Mouse (Mus musculus): ENCODE measurements at regions not wholly inside any gene's neighbourhood (a gene's known extent, or its start where the extent isn't known, plus 50 kb on each side); places are given as distances from the start of the nearest gene placed in this dataset.
"Not testable (repeated sequence)": the region's sequence is repeated elsewhere in the genome, so short reads cannot be mapped to it uniquely, and the experiment has no call there.

GRCm38 (mm10) chr1:12025791-12026190 is 611.9 kb downstream of the A830018L16Rik start:
- DNase-seq, result no peak

- DNase-seq, result no peak
Measured at GRCm38 (mm10) chr1:12027442-12027841, 613.5 kb downstream of the A830018L16Rik start.

DNA sequence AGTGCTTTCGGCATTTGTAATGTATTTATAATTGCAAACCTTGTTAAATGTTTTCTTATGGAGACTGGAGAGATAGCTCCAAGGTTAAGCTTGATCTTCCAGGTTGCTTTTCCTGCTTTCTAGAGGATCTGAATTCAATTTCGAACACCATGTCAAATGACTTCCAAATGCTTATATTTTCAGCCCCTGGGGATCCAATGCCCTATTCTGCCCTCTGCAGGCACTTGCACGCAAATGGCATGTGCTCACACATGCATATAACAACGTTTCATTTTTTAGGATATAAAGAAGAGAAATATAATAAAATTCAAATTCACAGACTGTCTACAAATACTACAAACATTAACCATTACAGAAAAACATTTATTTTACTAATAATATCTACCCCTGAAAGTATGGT is 614.2 kb downstream of the A830018L16Rik start:
- DNase-seq, result no peak

DNA sequence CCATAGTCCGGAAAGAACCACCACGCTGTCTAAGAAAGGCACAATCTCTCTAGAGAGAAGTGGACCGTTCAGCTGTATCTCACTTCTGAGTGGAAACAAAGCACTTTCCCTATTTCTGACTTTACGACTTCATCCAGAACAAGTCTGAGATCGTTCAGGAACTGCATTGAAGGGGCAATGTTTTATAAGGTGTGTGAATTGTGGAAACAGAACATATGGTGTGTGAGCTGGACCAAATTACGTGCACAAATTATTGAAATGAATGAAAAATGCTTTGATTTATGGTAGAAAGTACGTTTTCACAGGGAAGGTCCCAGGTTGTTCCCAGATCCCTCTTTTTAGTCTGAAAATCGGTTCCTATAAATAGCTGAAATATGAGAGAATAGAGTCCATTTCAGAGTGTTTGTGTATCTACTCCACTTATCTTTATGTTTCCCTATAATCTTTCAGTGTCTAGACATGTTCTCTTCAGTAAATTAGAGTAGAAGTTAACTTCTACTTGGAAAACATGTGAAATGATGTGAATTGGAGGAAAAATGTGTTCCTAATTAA is 638.1 kb downstream of the A830018L16Rik start:
- no peak for DNase-seq

DNA sequence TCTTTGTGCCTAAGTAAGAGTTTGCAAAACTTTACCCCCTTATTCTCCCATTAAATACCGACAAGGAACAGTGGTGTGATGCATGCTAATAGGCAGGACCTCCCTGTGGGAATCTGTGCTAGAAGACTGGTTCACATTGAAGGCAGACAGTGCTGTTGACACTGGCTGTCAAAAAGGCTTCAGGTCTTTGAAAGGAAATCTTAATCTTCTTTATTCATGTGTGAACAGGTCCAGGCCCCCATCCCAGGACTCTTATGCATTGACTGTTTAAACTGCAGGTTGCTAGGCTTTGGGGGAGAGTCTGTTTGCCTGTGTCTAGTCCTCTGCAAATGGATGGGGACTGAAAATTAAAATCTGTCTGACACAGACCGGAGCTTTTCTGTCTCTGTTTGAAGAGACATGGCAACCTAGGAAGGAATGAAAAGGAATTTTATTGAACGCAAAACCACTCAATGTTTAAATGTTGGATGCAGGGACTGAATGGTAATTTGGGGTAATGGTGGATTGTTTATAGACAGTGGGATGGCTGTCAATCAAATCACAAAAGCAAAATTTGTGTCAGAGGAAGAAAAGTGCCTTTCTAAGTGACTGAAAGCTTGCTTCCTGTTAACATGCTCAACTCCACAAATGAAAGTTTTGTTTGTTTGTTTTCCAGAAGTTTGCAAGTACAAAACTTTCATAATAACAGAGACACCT is 642.1 kb downstream of the A830018L16Rik start:
- no peak for DNase-seq

DNA sequence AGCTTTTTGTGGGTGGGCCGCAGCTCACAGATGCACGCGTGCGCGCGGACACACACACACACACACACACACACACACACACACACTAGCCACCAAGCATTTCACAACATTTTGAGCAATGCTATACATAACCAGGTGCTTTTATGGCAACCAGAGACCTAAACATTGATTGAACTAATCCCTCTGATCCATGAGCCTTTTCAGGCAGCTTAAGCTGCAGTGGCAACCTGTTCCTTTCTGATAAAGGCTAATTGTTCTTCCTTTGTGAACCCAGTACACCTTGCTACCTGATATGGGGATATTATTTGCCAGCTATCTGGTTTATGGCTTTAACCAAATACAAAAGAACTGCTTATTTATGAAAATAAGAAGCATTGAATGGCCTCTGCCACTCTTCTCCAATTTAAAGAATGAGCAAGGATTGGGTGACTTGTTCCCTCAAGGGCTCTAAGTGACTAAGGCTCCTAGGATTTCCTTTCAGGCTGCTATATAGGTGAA is 651.2 kb downstream of the A830018L16Rik start:
- DNase-seq, result no peak

- DNase-seq, result no peak
Measured at GRCm38 (mm10) chr1:12092564-12093504, 678.9 kb downstream of the A830018L16Rik start.

DNA sequence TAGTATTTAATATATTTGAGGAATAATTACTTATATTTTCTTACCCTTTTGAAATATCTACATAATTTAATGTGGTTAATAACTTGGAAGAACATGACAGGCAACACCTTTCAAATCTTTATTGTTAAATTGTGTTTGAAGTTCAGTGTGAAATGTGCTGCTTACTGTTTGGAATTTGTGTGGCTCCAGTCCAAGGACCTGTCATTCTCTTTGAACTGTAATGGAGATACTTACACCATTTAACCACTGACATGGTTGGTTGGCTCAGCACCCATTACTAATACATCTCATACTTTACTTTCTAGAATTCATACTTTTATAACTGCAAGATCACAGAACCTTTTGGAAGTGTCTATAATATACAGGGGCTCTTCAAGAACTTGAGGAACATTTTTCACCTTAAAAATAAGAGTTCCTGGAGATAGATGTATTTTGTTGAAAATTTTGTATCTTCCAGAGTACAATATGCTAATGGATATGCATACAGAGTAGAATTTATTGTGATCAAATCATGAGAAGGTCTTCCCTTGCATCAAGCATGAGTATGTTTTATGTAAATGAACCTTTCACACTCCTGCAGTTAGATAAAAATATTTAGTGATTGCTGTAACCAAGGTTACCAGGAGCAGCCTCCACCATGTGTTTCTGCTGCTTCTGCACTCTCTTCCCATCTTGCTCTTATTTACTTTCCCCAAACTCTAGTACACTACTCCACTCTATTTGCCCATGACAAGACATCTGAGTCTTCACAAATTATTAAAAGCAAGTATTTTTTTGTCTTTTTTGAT is 701.3 kb downstream of the A830018L16Rik start:
- no peak for DNase-seq

GRCm38 (mm10) chr1:12117083-12117482 is 703.2 kb downstream of the A830018L16Rik start:
- no peak for DNase-seq

GRCm38 (mm10) chr1:12120926-12121325 is 707.0 kb downstream of the A830018L16Rik start:
- DNase-seq, result no peak

DNA sequence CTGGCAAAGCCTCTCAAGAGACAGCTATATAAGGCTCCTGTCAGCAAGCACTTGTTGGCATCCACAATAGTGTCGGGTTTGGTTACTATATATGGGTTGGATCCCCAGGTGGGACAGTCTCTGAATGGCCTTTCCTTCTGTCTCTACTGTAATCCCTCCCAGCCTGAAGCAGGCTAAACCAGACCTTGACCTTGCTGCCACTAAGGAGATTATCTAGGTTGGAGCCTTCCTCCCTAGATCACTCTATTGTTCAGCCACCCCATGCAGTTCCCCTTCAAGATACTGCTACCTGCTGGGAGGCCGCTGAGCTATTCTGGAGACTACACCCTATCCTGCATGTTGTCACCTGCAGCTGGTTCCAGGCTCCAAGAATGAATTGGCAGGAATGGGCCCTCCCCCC is 712.7 kb downstream of the A830018L16Rik start:
- DNase-seq, result not testable (repeated sequence)

- DNase-seq, result no peak
Measured at GRCm38 (mm10) chr1:12170503-12170902, 756.6 kb downstream of the A830018L16Rik start.

- DNase-seq, result no peak
Measured at GRCm38 (mm10) chr1:12189646-12190233, 775.8 kb downstream of the A830018L16Rik start.

GRCm38 (mm10) chr1:12192588-12192987 is 778.7 kb downstream of the A830018L16Rik start:
- no peak for DNase-seq

GRCm38 (mm10) chr1:12231089-12231488 is 817.2 kb downstream of the A830018L16Rik start:
- no peak for DNase-seq

- no peak for DNase-seq
Measured at GRCm38 (mm10) chr1:12242090-12242489, 828.2 kb downstream of the A830018L16Rik start.

GRCm38 (mm10) chr1:12282493-12282892 is 868.6 kb downstream of the A830018L16Rik start:
- DNase-seq, result no peak

GRCm38 (mm10) chr1:12285551-12285950 is 871.6 kb downstream of the A830018L16Rik start:
- no peak for DNase-seq

DNA sequence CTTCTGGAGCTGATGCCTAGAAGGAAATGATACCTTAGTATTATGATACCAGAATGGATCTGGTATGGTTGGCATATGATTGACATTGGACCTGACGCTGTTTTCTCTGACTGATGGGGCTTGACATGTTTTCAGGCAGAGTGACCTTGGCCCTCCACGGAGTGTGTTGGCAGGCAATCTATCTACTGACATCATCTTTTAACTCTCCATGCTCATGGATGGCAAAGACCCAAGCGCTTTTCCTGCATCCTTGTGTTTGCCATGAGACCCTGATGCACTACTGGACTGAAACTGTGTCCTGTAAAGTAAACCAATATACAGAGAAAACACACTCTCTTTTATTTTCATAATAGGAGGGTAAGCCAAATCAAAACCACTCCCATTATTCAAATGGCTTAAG is 872.1 kb downstream of the A830018L16Rik start:
- DNase-seq, result no peak

DNA sequence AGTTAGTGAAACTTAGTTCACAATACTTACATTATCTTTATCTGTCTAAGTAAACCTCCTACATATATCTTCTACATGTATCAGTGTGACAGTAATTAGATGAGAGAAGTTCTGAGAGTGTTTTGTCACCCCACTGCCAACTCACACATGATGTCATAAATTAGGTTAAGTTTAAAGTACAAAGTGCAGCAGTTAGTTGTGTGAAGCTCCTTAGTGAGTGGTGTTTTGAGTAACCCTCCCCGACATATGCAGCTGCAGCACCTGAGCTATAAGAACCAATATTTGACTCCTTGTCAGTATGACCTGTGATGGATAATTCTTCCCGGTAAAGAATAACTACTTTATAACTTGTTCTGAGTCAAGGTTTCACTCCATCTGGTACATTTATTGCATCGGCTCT is 874.6 kb downstream of the A830018L16Rik start:
- DNase-seq, result no peak

GRCm38 (mm10) chr1:12291787-12292186 is 877.9 kb downstream of the A830018L16Rik start:
- DNase-seq, result no peak

DNA sequence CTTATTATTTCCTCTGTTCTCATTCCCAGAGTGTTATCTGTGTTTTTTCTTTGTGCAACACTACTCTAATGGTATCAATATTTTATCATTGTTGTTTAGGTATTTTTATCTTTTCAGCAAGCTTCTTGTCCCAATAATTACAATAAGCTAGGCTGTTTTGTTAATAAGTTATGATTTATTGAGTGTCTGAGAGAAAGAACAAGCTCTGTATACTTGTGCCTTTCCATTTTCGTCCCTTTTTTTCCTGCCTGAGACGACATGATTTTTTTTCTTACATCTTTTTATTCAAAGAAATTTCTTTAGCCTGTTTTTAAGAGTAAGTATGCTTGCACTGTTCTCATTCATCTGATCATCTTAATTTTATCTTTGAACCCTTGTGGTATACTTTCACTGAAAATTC is 904.1 kb downstream of the A830018L16Rik start:
- DNase-seq, result no peak

Data from layer of hippocampus, postnatal 36 days (tissue).